Mouse (Mus musculus) adrenal gland, postnatal 10 days (tissue): ENCODE data around the gene Hip1. TPM values are rescaled to one million over a fixed set of nuclear protein-coding genes. Genes with fewer than 3 reads are reported as not detected.
"Not testable (repeated sequence)": the region's sequence is repeated elsewhere in the genome, so short reads cannot be mapped to it uniquely, and the experiment has no call there.

Source experiments
- DNase-seq: peaks from one replicate; pipeline ENCODE4 v3.0.0; 2021; ENCODE audit warnings: mixed read lengths
- total RNA-seq, 2 experiments: library from RNA; stranded (reverse); gene quantifications; 2 replicates each; pipeline ENCODE4 v1.2.3; 2021

The Hip1 gene
- total RNA-seq, 2 experiments from 2014 or later: 33.7 to 39.3 TPM

DNA sequence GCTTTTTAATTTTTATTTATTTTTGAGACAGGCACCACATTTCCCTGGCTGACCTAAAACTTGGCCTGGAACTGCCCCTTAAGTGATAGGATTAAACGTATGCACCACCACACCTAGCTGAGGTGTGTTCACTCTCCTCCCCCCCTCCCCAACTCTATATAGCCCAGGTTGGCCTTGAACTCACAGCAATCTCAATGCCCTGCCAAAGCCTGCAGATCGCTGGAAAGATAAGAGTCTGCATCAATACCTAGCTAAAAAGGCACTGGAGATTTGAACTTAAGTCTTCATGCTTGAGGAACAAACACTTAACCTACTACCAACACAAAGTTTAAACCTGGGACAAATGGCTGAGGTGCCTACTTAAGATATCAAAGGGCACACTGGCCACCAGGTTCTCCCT is 52.8 kb downstream of the Hip1 start:
- no peak for DNase-seq

DNA sequence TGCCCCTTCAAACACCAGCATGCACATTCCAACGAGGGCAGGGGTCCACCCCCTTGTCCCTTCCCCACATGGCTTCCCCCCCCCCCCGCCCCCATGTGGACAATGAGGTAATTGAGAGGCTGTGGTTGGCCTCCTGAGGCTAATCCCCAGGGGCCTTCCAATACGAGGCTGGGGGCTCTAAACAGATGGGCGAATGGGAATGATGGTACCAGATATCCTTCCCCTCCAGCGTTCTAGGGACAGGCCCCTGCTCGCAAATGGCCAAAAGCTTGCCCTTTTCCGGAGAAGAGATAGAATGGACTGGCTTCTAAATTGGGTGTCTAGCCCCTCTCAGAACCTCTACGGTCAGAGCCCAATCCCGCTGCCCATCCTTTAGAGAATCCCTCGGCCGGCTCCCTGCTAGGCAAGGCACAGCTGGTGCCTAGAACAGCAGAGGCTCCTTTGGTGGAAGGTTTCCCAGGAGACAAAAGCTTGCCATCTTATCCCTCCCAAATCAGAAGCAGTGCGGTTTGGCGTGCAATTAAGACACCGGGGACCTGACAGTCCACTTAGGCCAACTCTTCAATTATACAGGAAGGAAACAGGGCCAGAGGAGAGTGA is 55.1 kb downstream of the Hip1 start:
- no peak for DNase-seq

DNA sequence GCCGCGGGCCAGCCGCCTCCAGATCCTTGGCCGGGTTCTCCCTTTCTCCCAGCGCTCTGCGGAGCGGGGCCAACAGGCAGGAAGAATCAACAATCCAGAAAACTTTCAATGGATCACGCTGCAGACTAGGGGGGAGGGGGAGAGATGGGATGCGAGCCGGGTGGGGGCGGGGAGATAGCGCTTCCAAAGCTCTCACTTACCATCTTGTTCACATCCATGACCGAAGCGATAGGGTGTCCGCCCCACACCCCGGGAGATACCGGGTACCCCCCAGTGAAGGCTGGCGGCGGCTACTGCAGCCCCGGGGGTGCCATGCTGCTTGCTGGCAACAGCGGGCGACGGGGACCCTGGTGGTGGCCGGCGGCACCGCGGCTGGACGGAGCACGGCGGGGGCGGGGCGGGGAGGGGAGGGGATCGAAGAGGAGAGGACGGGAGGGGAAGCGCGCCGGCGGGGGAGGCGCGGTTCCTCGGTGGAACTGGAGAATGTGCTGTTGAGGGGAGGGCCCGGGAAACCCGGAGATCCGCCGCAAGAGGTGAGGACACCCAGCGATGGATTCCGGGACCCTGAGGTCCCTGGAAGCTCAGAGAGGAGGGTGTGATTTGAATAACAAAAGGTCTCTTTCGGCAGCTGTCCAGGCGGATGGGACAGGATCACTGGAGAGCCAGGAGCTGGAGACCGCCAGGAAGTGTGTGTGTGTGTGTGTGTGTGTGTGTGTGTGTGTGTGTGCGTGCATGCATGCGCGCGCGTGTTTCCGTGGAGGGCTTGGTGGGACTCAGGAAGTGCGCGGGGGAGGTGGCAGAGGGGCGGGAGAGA is 55.8 kb downstream of the Hip1 start:
- DNase-seq: peak; percentile 86

DNA sequence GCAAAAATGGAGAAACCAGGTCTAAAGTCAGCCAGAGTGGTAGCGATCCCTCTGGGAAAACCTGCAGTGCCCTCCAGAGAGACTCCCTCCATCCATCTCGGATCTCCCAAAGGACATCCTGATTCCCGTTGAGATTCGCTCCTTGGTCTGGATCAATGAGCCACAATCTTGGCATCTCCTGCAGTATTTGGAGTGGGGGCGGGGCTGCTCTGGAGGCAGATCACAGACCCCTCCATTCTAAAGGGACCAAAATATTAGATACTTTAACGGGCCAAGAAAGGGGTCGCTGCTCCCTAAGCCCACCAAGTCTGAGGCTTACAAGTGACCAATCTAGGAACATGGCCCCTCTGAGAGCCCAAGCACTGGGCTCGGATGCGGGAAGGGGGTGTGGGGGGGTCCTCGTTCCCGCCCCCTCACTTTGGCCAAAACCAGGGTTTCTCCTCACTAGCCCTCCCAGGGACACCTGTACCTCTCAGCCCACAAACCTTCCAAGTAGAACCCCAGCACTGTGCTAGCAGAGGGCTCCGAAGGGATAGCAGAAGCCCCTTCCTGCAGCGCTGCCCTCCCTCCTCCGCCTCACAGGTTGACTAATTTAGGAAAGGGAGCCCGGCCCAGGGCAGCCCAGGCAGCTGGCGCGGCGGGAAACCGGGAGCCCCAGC is 56.6 kb downstream of the Hip1 start:
- DNase-seq: no peak

DNA sequence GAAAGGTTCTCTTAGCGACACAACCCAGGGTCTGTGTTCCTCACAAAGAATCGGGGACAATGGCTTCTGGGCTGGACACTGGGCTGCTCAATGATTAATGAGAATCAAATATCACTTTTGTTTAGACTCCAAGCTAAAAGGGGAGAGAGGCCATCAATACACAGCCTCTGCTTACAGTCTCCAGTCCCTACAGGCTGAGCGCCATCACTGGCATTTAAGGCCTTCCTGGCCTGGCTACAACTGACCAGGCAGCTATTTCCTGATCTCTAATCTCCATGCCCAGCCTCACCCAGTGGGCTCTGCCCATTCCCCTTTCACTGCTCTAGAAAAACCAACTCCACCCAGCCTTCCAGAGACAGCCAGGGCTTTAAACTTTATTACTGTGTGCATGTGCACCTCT is 59.6 kb downstream of the Hip1 start:
- no peak for DNase-seq

DNA sequence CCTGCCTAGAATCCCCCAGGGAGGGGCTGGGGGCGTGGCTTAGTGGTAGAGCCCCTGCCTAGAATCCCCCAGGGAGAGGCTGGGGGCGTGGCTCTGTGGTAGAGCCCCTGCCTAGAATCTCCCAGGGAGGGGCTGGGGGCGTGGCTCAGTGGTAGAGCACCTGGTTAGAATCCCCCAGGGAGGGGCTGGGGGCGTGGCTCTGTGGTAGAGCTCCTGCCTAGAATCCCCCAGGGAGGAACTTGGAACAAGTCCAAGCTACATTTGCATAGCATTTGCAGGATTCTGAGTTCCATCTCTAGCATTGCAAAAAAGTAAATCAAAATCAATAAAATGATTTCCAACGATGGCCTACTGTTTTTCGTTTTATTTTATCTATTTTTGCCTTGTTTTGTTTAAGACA is 61.1 kb downstream of the Hip1 start:
- not testable (repeated sequence) for DNase-seq

DNA sequence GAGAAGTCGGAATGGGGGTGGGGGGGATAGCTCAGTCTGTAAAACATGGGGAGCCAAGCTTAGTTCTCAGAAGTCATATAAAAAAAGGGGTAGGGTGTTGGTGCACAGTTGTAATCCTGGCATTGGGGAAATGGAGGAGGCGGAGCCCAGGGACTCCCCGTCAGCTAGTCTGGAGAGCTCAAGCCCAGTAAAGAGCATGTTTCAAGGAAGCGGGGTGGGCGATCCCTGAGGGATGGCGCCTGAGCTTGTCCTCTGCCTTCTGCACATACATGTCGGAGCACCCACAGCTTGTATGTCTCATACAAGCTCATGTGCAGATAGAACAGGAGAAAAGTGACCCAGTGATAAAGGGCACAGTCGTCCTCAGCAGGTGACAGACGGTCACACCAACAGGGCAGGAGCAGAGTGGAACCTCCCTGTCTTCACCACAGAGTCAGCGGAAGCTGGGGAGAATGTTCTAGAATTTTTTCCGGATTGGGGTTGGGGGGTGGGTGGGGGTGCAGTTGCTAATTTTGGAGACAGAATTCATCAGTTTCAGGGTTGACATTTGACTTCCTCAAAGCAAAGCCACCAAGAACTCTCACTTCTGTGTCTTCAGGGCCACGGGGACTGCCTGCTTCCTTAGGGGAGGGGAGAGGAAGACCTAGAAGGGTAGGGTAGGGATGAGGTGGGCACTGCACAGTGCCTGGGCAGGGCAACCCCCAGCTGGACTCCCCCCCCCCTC is 65.9 kb downstream of the Hip1 start:
- DNase-seq: no peak

DNA sequence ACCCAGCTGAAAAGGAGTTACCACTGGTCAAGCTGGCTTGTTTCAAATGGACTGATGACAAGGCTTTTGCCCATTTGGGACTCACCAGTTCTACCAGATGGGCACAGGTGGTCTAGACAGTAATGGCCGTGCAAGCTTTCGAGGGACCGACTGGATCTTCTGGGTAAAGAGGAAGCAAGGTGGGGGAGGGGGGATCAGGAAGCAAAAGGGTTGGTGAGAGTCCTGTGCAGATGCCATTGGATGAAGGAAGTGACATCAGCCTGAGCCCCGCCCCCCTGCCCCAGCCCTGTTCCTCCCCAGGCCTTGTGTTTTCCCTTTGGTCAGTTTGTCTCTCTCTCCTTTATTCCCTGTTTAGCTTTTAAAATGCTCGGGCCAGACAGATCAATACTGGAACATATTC is 68.7 kb downstream of the Hip1 start:
- DNase-seq: no peak

DNA sequence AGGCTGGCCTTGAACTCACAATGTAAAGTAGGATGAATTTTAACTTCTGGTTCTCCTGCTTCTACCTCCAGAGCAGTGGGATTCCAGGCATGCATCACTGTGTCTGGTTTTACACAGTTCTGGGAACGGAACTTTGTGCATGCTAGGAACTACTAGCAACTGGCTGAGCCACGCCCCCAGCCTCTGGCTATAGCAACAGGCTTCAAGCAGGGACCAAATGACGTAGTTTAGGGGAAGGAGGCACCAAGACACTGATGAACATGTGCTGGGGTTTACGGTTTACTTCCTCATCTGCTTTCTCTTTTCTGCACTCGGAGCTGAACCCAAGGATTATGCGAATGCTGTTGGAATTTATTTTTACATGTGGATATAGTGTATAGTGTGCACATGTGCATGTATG is 72.5 kb downstream of the Hip1 start:
- DNase-seq: no peak

DNA sequence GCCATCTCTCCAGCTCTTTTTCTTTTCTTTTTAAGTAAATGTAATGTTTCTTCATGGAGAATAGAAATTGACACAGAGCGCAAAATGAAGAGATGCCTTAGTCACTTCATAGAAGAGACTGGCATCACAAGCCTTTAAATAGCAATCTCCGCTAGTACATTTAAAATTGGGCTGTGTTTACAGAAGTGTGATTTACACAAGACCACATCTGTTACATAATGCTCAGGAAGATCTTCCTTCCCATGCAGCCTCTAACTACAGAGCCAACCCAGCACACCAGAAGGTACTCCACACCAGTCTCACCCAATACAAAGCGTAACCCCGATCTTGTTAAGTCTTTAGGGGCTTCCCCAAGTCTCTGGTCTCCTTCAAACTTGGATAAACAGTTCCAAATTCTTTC is 73.2 kb downstream of the Hip1 start:
- no peak for DNase-seq

DNA sequence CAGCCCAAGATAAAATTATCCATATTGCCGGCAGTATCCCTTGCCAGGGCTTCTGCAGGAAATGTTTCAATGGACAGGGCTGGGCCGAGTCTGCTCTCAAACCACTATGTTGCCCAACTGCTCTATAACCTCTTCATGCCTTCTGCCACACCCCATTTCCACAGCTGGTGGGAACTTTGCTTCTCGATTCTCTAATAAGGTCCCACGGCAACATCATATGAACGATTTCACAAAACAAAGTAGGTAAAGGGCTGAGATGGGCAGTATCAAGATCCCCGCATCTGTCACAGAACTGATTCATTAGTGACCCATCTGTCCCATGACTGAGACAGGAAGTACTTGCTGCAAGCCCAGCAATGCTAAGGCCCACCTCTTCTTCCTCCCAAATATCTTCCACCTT is 76.6 kb downstream of the Hip1 start:
- no peak for DNase-seq

DNA sequence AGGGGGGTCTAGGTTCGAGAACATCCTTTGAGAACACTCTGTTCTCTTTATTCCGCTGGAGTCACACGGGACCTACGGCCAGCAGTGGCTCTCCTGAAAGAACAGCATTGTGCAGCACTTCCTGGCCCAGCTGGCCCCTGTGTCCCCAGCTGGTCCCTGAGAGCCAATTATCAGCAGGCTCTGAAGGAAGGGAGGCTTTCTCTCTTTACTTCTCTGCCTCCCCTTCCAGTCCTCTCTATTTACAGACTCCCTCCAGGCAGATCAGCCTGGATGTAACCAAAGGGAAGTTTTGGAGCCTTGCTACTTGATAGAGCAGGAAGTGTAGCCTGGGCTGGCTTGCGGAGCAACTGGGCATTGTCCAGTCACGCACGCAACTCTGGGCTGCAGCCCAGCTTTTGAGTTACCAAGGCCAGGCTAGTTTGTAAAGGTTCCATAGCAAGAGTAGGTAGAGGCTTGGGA is 79.1 kb downstream of the Hip1 start:
- DNase-seq: peak; percentile 42

DNA sequence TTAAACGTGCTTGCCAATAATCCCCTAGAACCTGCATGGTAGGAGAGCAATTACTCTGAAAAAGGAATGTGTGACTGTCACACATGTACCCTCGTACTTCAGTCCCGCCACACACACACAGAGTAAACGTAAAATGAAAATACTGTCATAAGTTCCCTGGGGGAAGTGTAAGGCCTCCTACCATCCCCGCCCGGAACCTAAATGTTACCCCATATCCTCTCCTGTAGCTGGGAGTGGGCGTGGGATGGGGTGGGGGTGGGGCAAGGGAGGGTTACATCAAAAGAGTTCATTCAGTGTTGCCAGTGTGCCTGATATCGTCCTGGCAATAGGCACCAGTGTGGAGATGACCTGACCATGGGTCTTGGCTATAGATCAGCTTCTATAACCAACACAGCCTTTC is 81.5 kb downstream of the Hip1 start:
- no peak for DNase-seq

DNA sequence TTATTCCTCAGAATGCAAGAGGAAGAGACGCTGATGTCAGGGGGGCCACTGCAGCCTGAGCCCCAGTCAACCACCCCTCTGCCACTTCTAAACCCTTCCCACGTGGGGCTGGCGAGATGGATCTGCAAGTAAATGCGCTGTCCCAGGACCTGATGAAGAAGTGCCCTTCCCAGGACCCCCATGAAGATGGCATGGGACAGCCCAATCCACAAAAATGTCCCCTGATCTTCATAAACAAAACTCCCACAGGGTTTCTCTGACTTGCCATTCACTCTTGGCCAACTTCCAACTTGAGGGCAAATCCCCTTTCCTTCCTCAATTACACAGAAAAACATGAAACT is 84.1 kb downstream of the Hip1 start:
- no peak for DNase-seq

DNA sequence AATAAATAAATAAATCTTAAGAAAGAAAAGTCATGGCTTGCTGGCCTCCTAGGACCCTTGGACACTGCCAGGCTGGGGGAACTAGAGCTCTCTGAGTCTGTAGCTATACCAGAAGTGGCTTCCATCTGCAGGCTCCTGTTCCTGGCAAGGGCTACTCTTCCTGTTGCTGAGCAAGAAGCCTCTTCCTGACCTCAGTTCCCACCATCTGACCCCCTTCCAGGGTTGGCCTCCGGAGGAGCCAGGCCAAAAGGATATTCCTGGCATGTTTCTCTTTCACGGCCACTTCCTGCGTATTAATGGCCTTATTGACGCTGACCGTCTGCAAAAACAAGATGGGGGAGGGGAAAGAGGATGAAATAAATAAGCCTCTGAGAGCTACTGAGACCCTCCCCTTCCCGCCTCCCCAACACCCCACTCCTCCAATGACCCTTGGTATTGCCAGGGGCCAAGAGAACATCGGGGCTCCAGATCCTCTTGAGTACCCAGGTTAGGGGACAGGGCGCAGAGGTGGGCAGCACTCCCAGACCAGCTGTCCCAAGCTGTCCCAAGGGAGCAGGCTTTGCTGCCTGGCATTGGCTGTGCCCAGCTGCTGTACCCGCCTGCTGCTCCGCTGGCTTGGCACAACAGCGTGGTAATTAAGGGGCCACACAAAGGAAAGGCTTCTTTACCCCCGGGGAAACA is 84.6 kb downstream of the Hip1 start:
- DNase-seq: peak; percentile 47

DNA sequence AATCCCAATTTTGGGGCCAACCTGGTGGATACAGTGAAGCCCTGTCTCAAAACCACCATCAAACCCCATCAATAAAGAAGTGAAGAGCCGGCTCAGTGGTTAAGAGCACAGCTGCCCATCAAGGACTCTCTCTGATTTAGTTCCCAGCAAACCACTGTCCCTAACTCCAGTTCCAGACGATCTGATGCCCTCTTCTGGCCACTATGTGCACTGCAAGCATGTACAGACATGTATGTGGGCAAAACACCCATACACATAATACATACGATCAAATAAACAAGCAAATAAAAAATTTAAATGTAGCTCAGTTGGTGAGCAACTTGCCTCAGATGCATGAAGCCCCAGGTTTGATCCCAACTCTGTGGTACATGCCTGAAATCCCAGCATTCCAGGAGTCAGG is 85.4 kb downstream of the Hip1 start:
- peak; percentile 63 for DNase-seq

DNA sequence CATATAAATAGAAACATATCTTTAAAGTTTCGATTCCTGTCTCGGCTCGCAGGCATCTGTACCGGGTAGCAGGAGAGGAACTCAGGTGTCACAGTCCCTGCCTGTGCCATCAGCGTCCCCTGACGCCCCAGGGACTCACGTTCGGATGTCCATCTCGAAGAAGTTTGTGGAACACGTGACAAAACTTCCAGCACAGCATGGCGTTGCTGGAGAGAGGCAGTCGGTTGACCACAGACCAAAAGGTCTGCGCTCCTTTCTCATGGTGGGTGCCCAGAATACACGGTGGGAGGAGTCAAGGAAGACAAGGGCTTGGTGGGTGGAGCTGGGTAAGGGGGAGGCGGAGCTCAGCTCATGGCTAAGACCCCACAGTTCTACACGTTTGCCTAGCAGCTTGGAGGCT is 87.0 kb downstream of the Hip1 start:
- no peak for DNase-seq

DNA sequence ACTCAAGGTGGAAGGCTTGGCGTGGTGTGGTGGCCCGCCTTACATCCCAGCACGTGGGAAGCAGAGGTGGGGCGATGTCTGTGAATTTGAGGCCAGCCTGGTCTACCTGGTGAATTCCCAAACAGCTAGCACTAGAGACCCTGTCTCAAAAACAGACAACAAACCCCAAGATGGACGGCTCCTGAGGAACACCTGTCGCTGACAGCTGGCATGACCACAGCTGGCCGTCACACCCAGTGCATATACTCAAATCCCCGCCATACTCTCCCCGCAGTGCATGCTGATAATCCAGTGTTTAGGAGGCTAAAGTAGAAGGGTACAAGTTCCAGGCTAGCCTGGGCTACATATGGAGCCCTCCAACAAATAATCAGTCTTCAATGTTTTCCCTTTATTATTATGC is 88.4 kb downstream of the Hip1 start:
- no peak for DNase-seq

DNA sequence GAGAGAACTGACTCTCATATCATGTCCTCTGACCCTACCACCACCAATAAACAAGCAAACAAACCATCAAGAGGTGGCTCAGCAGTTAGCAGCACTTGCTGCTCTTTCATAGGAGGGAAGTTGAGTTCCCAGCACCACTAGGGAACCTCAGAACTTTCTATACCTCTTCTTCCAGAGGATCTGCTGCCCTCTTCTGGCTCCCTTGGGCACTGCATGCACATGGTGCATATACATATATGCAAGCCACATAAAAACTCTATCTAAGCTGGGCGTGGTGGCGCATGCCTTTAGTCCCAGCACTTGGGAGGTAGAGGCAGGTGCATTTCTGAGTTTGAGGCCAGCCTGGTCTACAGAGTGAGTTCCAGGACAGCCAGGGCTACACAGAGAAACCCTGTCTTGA is 90.7 kb downstream of the Hip1 start:
- no peak for DNase-seq

DNA sequence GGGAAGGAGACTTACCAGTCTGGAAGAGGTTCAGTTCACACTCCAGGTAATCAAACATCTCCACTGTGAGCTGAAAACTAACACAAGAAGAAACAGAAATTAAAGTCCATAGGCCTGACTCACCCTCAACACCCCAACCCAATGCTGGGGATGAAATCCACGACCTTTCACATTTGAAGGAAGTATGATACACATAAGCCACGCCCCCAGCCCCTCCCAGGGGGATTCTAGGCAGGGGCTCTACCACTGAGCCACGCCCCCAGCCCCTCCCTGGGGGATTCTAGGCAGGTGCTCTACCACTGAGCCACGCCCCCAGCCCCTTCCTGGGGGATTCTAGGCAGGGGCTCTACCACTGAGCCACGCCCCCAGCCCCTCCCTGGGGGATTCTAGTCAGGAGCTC is 93.4 kb downstream of the Hip1 start:
- not testable (repeated sequence) for DNase-seq

DNA sequence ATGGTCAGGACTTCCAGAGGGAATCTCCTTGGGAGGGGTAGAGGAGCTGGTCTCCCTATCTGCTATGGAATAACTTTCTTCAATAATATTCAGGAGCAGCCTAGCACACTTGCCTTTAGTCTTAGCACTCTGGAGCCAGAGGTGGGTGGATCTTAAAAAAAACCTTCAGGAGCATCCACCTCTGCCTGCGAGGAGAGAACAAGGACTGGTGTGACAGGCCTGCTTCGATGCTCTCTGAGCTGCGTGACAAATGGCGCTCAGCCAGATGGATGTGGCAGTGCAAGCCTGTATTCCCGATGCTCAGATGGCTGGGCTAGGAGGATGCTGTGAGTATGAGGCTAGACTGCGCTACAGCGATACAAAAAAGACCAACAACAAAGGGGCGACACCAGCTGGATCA is 93.8 kb downstream of the Hip1 start:
- no peak for DNase-seq

DNA sequence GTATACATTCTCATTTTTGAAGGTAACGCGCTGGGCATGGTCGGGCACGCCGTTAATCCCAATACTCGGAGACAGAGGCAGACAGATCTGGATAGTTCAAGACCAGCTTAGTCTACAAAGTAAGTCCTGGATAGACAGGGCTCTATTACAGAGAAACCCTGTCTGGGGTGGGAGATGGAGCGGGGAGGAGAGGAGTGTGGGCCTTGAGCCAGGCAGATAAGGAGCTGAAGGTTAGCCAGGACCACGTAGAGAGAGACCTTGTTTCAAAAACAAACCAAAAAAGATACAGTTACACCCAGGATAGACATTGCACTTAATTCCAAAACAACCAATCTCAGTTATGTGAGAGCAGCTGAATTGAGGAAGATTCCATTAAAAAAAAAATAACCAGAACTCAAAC is 99.2 kb downstream of the Hip1 start:
- DNase-seq: peak; percentile 37
